Mouse (Mus musculus): ENCODE measurements around the gene Enpp4. TPM values are rescaled to one million over a fixed set of nuclear protein-coding genes. Genes with fewer than 3 reads are reported as not detected.

Enpp4 gene
- polyA plus RNA-seq, 2 experiments: 3.1 to 4.2 TPM

DNA sequence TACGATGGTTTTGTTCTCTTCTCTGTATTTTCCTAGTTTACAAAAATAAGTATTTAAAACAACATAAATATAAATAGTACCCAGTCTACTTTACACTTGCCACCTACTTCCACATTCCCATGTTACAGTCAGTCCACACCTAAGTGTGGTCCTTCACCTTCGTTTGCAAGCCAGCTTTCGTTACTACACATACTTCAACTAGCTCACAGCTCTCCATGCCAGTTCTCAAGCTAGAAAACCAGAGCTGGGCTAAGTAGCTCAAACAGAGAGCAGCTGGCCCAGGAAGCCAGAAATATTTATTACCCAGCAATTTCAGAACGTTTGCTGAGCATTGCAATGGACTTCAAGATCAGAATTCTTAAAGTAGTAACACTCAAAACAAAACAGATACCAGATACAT, 5.1 kb downstream of the Enpp4 start:
- H3K27ac ChIP-seq (replicated peaks; ENCODE audit: low read depth, low read length): no peak overlapping the region
- no peaks in the 10 kb centered on the region for H3K36me3 ChIP-seq (ENCODE audit: control insufficient read depth, insufficient read depth, low read length)
- H3K4me3 ChIP-seq (replicated peaks; ENCODE audit: low read length): no peak overlapping the region
- H3K9me3 ChIP-seq (ENCODE audit: control insufficient read depth, low read length): no peaks in the 10 kb centered on the region
- 53% methylated on average over 4 of the region's 4 CpGs for WGBS
- peaks cover 4% of the 10 kb centered on the region; the same call in 1 of the 2 replicates for H3K27me3 ChIP-seq (ENCODE audit: control insufficient read depth, insufficient read depth, low read length)
- H3K4me1 ChIP-seq (ENCODE audit: control insufficient read depth, insufficient read depth, low read length): 0 out of 2 replicates have a peak, but pooled peaks cover 3% of the 10 kb centered on the region
- H3K4me2 ChIP-seq (replicated peaks; ENCODE audit: low read depth, low read length, severe bottlenecking): no peak overlapping the region
- no peak overlapping the region for H3K9ac ChIP-seq (ENCODE audit: low read depth, low read length, severe bottlenecking)
- TF ChIP-seq POLR2A (IDR thresholded peaks at IDR 0.05; ENCODE audit: borderline replicate concordance, extremely low read depth, insufficient read depth, insufficient read length): no peak
- no peak for DNase-seq (ENCODE audit: low spot score)
- no peak for ATAC-seq (ENCODE audit: low FRiP score, low read depth)

DNA sequence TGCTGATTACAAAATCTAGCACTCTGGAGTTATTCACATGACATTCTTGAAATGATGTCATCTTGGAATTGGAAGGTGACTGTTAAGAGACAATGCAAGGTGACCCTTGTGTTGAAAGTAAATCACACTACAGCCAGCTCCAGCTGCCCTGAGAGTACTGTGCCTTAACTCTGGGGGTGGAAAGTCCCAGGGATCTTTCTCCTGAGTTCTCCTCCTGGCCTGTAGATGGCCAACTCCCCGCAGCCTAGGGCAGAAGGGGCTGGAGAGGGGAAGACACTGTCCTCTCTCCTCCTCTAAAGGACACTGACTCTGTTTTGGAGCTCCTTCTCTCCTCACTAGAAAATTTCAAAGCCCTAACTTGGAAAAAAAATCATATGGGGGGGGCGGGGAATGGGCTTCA, 14.1 kb downstream of the Enpp4 start:
- 40% methylated on average over 2 of the region's 2 CpGs for WGBS

DNA sequence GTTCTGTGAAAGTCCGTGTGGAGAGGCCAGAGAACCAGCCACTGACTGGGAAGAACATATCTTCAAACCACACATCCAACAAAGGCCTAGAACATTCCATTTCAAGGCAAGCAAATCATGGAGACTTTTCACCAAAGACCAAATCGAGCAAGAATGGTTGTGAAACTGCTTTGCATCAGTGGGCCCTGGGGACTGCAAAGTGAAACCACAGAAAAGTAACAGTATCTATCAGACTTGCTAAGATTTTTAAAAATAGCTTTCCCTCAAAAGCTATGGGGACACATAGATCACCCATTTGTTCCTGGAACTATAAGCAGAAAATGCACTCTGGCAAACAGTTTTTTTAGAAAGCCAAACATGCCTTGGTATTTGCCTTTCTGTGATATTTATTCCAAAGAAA, 14.7 kb downstream of the Enpp4 start:
- WGBS: 76% methylated on average over 2 of the region's 2 CpGs
- no peaks in the 10 kb centered on the region for H3K9me3 ChIP-seq (ENCODE audit: control insufficient read depth, low read length)
- H3K36me3 ChIP-seq (ENCODE audit: control insufficient read depth, insufficient read depth, low read length): no peaks in the 10 kb centered on the region
- H3K4me3 ChIP-seq (replicated peaks; ENCODE audit: low read length): no peak overlapping the region
- TF ChIP-seq POLR2A (IDR thresholded peaks at IDR 0.05; ENCODE audit: borderline replicate concordance, extremely low read depth, insufficient read depth, insufficient read length): no peak
- DNase-seq (ENCODE audit: low spot score) (no peak), ATAC-seq (ENCODE audit: low FRiP score, low read depth) (no peak)
- H3K27me3 ChIP-seq (ENCODE audit: control insufficient read depth, insufficient read depth, low read length): no peaks in the 10 kb centered on the region
- no peak overlapping the region for H3K9ac ChIP-seq (ENCODE audit: low read depth, low read length, severe bottlenecking)
- H3K4me1 ChIP-seq (ENCODE audit: control insufficient read depth, insufficient read depth, low read length): no peaks in the 10 kb centered on the region
- no peak overlapping the region for H3K27ac ChIP-seq (replicated peaks; ENCODE audit: low read depth, low read length)
- no peak overlapping the region for H3K4me2 ChIP-seq (replicated peaks; ENCODE audit: low read depth, low read length, severe bottlenecking)

More for the DNA sequence above, 14.1 kb downstream of the Enpp4 start:
- no peak for ATAC-seq (ENCODE audit: low FRiP score, low read depth)
- no peaks in the 10 kb centered on the region for H3K4me1 ChIP-seq (ENCODE audit: control insufficient read depth, insufficient read depth, low read length)
- no peak for DNase-seq (ENCODE audit: low spot score)
- no peak overlapping the region for H3K4me3 ChIP-seq (replicated peaks; ENCODE audit: low read length)
- no peaks in the 10 kb centered on the region for H3K36me3 ChIP-seq (ENCODE audit: control insufficient read depth, insufficient read depth, low read length)
- no peak for TF ChIP-seq POLR2A (IDR thresholded peaks at IDR 0.05; ENCODE audit: borderline replicate concordance, extremely low read depth, insufficient read depth, insufficient read length)
- no peaks in the 10 kb centered on the region for H3K27me3 ChIP-seq (ENCODE audit: control insufficient read depth, insufficient read depth, low read length)
- H3K27ac ChIP-seq (replicated peaks; ENCODE audit: low read depth, low read length): no peak overlapping the region
- H3K9ac ChIP-seq (ENCODE audit: low read depth, low read length, severe bottlenecking): no peak overlapping the region
- H3K9me3 ChIP-seq (ENCODE audit: control insufficient read depth, low read length): no peaks in the 10 kb centered on the region
- H3K4me2 ChIP-seq (replicated peaks; ENCODE audit: low read depth, low read length, severe bottlenecking): no peak overlapping the region

DNA sequence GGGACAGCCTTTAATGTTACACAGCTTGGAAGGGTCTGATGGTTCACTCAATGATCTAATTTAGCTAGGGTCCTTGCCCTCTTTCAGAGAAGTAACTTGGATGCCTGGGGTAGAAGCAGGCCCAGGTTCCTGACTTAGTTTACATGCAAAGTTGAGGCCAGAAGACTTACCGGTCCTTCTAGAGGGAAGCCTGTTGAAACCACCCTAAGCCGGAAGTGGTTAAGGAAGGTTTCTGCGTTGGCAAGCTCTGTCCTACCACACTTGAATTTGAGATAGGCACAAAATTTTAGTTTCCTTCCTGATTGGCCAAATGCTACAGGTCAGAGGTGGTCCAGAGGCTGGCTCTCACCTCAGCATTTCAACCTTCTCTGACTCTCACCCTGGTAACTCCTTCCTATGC, 17.4 kb downstream of the Enpp4 start:
- H3K4me2 ChIP-seq (replicated peaks; ENCODE audit: low read depth, low read length, severe bottlenecking): no peak overlapping the region
- DNase-seq (ENCODE audit: low spot score): no peak
- H3K9me3 ChIP-seq (ENCODE audit: control insufficient read depth, low read length): no peaks in the 10 kb centered on the region
- H3K27me3 ChIP-seq (ENCODE audit: control insufficient read depth, insufficient read depth, low read length): no peaks in the 10 kb centered on the region
- H3K27ac ChIP-seq (replicated peaks; ENCODE audit: low read depth, low read length): no peak overlapping the region
- no peak for ATAC-seq (ENCODE audit: low FRiP score, low read depth)
- no peak for TF ChIP-seq POLR2A (IDR thresholded peaks at IDR 0.05; ENCODE audit: borderline replicate concordance, extremely low read depth, insufficient read depth, insufficient read length)
- no peak overlapping the region for H3K9ac ChIP-seq (ENCODE audit: low read depth, low read length, severe bottlenecking)
- 0 out of 2 replicates have a peak, but pooled peaks cover 5% of the 10 kb centered on the region for H3K36me3 ChIP-seq (ENCODE audit: control insufficient read depth, insufficient read depth, low read length)
- no peaks in the 10 kb centered on the region for H3K4me1 ChIP-seq (ENCODE audit: control insufficient read depth, insufficient read depth, low read length)
- H3K4me3 ChIP-seq (replicated peaks; ENCODE audit: low read length): no peak overlapping the region
- 93% methylated on average over 3 of the region's 3 CpGs for WGBS

DNA sequence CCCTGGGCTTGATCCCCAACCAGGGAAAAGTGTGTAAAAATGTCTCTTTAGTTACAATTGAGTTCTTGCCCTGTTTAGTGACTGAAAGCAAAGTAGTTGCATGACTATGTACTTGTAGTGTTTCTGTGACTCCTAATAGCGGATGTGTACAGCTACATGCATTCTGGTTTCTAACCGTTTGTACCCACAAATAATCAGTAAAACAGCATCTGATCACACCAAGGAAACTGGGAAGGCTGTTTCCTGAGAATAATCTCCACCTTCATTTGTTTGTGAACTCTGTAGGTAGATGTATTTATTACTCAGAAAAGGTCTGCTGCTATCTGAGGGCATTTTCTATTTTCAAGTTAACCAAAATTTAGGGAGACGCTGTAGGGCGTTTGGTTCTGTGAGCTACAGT, 22.5 kb downstream of the Enpp4 start:
- Histone ChIP-seq H3K9me3 (ENCODE audit: control insufficient read depth, low read length) (no peaks in the 10 kb centered on the region), H3K4me1 (ENCODE audit: control insufficient read depth, insufficient read depth, low read length) (no peaks in the 10 kb centered on the region), H3K27ac (replicated peaks; ENCODE audit: low read depth, low read length) (no peak overlapping the region), H3K27me3 (ENCODE audit: control insufficient read depth, insufficient read depth, low read length) (no peaks in the 10 kb centered on the region), H3K36me3 (ENCODE audit: control insufficient read depth, insufficient read depth, low read length) (peaks cover 11% of the 10 kb centered on the region; the same call in 1 of the 2 replicates), H3K4me3 (replicated peaks; ENCODE audit: low read length) (no peak overlapping the region), H3K9ac (ENCODE audit: low read depth, low read length, severe bottlenecking) (no peak overlapping the region), H3K4me2 (replicated peaks; ENCODE audit: low read depth, low read length, severe bottlenecking) (no peak overlapping the region)
- ATAC-seq (ENCODE audit: low FRiP score, low read depth) (no peak), DNase-seq (ENCODE audit: low spot score) (no peak)
- 87% methylated on average over 4 of the region's 4 CpGs for WGBS
- TF ChIP-seq POLR2A (IDR thresholded peaks at IDR 0.05; ENCODE audit: borderline replicate concordance, extremely low read depth, insufficient read depth, insufficient read length): no peak

All from limb, embryonic 14.5 days (tissue).